Mouse (Mus musculus) liver, postnatal 0 days (tissue): ENCODE data around the gene Map4k4. TPM values are rescaled to one million over a fixed set of nuclear protein-coding genes. Genes with fewer than 3 reads are reported as not detected.

Source experiments
- ATAC-seq: fragments of 200-750 bp; cut with Nextera tagmentation; 2 replicates; pipeline ENCODE4 v1.8.0; 2017; ENCODE audit warnings: mild to moderate bottlenecking, moderate library complexity
- DNase-seq: peaks from one replicate; pipeline ENCODE4 v3.0.0-alpha.2; 2016
- H3K27ac ChIP-seq: fragments of 300-500 bp; sonication (generic); 2 replicates; pipeline ENCODE4 v1.5.1; 2014; ENCODE audit warnings: antibody characterized with exemption, moderate library complexity, mild to moderate bottlenecking, low read depth
- H3K27me3 ChIP-seq: fragments of 300-500 bp; sonication (generic); 2 replicates; pipeline ENCODE4 v1.6.1; 2014; ENCODE audit warnings: low read length, control low read depth, mixed read lengths; ENCODE audit not compliant: insufficient read depth
- H3K36me3 ChIP-seq: fragments of 300-500 bp; sonication (generic); replicated peaks from 2 replicates; pipeline ENCODE4 v1.6.1; 2014; ENCODE audit warnings: mild to moderate bottlenecking, control low read depth, low read length, moderate library complexity, mixed read lengths; ENCODE audit not compliant: insufficient read depth
- H3K4me1 ChIP-seq: fragments of 300-500 bp; sonication (generic); 2 replicates; pipeline ENCODE4 v1.6.1; 2014; ENCODE audit warnings: antibody characterized with exemption, mild to moderate bottlenecking, control low read depth; ENCODE audit not compliant: insufficient read depth
- H3K4me2 ChIP-seq: fragments of 300-500 bp; sonication (generic); 2 replicates; pipeline ENCODE4 v1.6.1; 2014; ENCODE audit warnings: low read depth, mild to moderate bottlenecking, low read length, moderate library complexity, mixed read lengths
- H3K4me3 ChIP-seq: fragments of 300-500 bp; sonication (generic); 2 replicates; pipeline ENCODE4 v1.5.1; 2014; ENCODE audit warnings: low read depth, low read length
- H3K9ac ChIP-seq: fragments of 300-500 bp; sonication (generic); replicated peaks from 2 replicates; pipeline ENCODE4 v1.6.1; 2014; ENCODE audit warnings: mild to moderate bottlenecking, moderate library complexity
- H3K9me3 ChIP-seq: fragments of 300-500 bp; sonication (generic); 2 replicates; pipeline ENCODE4 v1.6.1; 2016; ENCODE audit warnings: mild to moderate bottlenecking, control low read depth, low read length, mixed read lengths
- CTCF ChIP-seq: sonication (generic); IDR thresholded peaks from 2 replicates; pipeline ENCODE4 v1.5.1; 2016; ENCODE audit warnings: antibody characterized with exemption, low read depth
- EP300 ChIP-seq: IDR thresholded peaks from 2 replicates; pipeline ENCODE4 v1.6.1; 2016; ENCODE audit warnings: antibody characterized with exemption, low read depth, mild to moderate bottlenecking
- WGBS: fragments of 180-500 bp; shearing (Covaris S2); extraction: QIAGEN DNeasy Blood & Tissue Kit; methylation state at CpG from one replicate; pipeline ENCODE4 v1.1.7; 2014; ENCODE audit not compliant: insufficient replicate concordance; 5-methylcytosine and 5-hydroxymethylcytosine counted together
- polyA plus RNA-seq: library from polyadenylated mRNA; unstranded; fragments of >200 nt; fragmentation: Nextera tagmentation; extraction: Ambion mirVana; gene quantifications from 2 replicates; pipeline ENCODE4 v1.2.1, GENCODE M21; 2015

Gene Map4k4
- polyA plus RNA-seq, 1 experiment from 2014 or later: 4.2 TPM

- DNase-seq (no peak), ATAC-seq (no peak)
- H3K9ac ChIP-seq: no peak overlapping the region
- H3K4me1 ChIP-seq: no peaks in the 10 kb centered on the region
- H3K4me3 ChIP-seq: no peak overlapping the region
- no peaks in the 10 kb centered on the region for H3K27me3 ChIP-seq
- no peaks in the 10 kb centered on the region for H3K36me3 ChIP-seq
- peak overlapping the region; percentile 52; the same call in 1 of the 2 replicates for H3K27ac ChIP-seq
- no peak for TF ChIP-seq CTCF
- TF ChIP-seq EP300: 0 out of 2 replicates have a peak, but pooled peaks have one; percentile 21
- 61% methylated on average over 6 of the region's 6 CpGs for WGBS
- H3K9me3 ChIP-seq: no peaks in the 10 kb centered on the region
- H3K4me2 ChIP-seq: no peak overlapping the region
Measured at GRCm38 (mm10) chr1:40037831-40038230, 137.1 kb downstream of the Map4k4 start.

GRCm38 (mm10) chr1:40045686-40046085 lies 145.0 kb downstream of the Map4k4 start:
- ATAC-seq (no peak), DNase-seq (no peak)
- 28% methylated on average over 6 of the region's 6 CpGs for WGBS
- Histone ChIP-seq H3K4me1 (0 out of 2 replicates have a peak, but pooled peaks cover 5% of the 10 kb centered on the region), H3K9ac (no peak overlapping the region), H3K4me2 (no peak overlapping the region), H3K27ac (peak overlapping the region; percentile 39; the same call in 1 of the 2 replicates), H3K36me3 (no peaks in the 10 kb centered on the region), H3K4me3 (no peak overlapping the region), H3K27me3 (no peaks in the 10 kb centered on the region), H3K9me3 (no peaks in the 10 kb centered on the region)
- TF ChIP-seq EP300 (no peak), CTCF (no peak)

- H3K4me3 ChIP-seq: no peak overlapping the region
- ATAC-seq (no peak), DNase-seq (no peak)
- H3K27ac ChIP-seq: no peak overlapping the region
- 0 out of 2 replicates have a peak, but pooled peaks cover 5% of the 10 kb centered on the region for H3K4me1 ChIP-seq
- no peak overlapping the region for H3K4me2 ChIP-seq
- H3K27me3 ChIP-seq: no peaks in the 10 kb centered on the region
- TF ChIP-seq EP300 (no peak), CTCF (no peak)
- no peaks in the 10 kb centered on the region for H3K9me3 ChIP-seq
- H3K9ac ChIP-seq: no peak overlapping the region
- WGBS: 37% methylated on average over 5 of the region's 5 CpGs
- no peaks in the 10 kb centered on the region for H3K36me3 ChIP-seq
Measured at GRCm38 (mm10) chr1:40046600-40046999, 145.9 kb downstream of the Map4k4 start.

GRCm38 (mm10) chr1:40051157-40051556 lies 150.4 kb downstream of the Map4k4 start:
- TF ChIP-seq CTCF: no peak
- peak; percentile 36; the same call in 1 of the 2 replicates for TF ChIP-seq EP300
- no peaks in the 10 kb centered on the region for H3K36me3 ChIP-seq
- no peak overlapping the region for H3K4me2 ChIP-seq
- H3K27ac ChIP-seq: no peak overlapping the region
- peaks cover 3% of the 10 kb centered on the region; the same call in 1 of the 2 replicates for H3K4me1 ChIP-seq
- H3K4me3 ChIP-seq: no peak overlapping the region
- no peak for ATAC-seq
- no peaks in the 10 kb centered on the region for H3K27me3 ChIP-seq
- WGBS: 52% methylated on average over 6 of the region's 6 CpGs
- H3K9ac ChIP-seq: no peak overlapping the region
- no peaks in the 10 kb centered on the region for H3K9me3 ChIP-seq
- DNase-seq: peak; percentile 42

- peaks cover 3% of the 10 kb centered on the region; the same call in 1 of the 2 replicates for H3K4me1 ChIP-seq
- DNase-seq (no peak), ATAC-seq (no peak)
- no peak overlapping the region for H3K27ac ChIP-seq
- no peaks in the 10 kb centered on the region for H3K9me3 ChIP-seq
- no peak overlapping the region for H3K4me2 ChIP-seq
- TF ChIP-seq CTCF (no peak), EP300 (no peak)
- no peaks in the 10 kb centered on the region for H3K27me3 ChIP-seq
- H3K9ac ChIP-seq: no peak overlapping the region
- no peaks in the 10 kb centered on the region for H3K36me3 ChIP-seq
- WGBS: 60% methylated on average over 8 of the region's 8 CpGs
- no peak overlapping the region for H3K4me3 ChIP-seq
Measured at GRCm38 (mm10) chr1:40052156-40052555, 151.4 kb downstream of the Map4k4 start.

- no peak overlapping the region for H3K4me2 ChIP-seq
- H3K27ac ChIP-seq: no peak overlapping the region
- H3K4me1 ChIP-seq: peaks cover 10% of the 10 kb centered on the region
- TF ChIP-seq CTCF: no peak
- no peak for TF ChIP-seq EP300
- no peaks in the 10 kb centered on the region for H3K27me3 ChIP-seq
- DNase-seq (no peak), ATAC-seq (no peak)
- H3K4me3 ChIP-seq: no peak overlapping the region
- H3K9ac ChIP-seq: no peak overlapping the region
- 80% methylated on average over 5 of the region's 5 CpGs for WGBS
- H3K36me3 ChIP-seq: no peaks in the 10 kb centered on the region
- H3K9me3 ChIP-seq: no peaks in the 10 kb centered on the region
Measured at GRCm38 (mm10) chr1:40053071-40053470, 152.4 kb downstream of the Map4k4 start.
